Mouse (Mus musculus) ES-E14 (cell line): ENCODE data around the gene Megf11.

Experiments
- HCFC1 ChIP-seq: IDR thresholded peaks from 2 replicates; pipeline ENCODE4 v1.6.1; 2012; ENCODE audit warnings: low read length, inconsistent platforms, borderline replicate concordance; ENCODE audit not compliant: insufficient read depth
- ZC3H11A ChIP-seq: IDR thresholded peaks from 2 replicates; pipeline ENCODE4 v1.6.1; 2012; ENCODE audit warnings: low read depth, mild to moderate bottlenecking, inconsistent platforms, low read length, borderline replicate concordance

- TF ChIP-seq ZC3H11A (no peak), HCFC1 (no peak)
Observed at GRCm38 (mm10) chr9:64736076-64736638, 350.7 kb downstream of the Megf11 start.
